Mouse (Mus musculus) NIH3T3 (cell line): ENCODE measurements around the gene Fas.

Experiments
- DNase-seq: peaks from one replicate; pipeline ENCODE4 v3.0.0-alpha.2; 2012; ENCODE audit warnings: low read depth

Gene Fas

DNA sequence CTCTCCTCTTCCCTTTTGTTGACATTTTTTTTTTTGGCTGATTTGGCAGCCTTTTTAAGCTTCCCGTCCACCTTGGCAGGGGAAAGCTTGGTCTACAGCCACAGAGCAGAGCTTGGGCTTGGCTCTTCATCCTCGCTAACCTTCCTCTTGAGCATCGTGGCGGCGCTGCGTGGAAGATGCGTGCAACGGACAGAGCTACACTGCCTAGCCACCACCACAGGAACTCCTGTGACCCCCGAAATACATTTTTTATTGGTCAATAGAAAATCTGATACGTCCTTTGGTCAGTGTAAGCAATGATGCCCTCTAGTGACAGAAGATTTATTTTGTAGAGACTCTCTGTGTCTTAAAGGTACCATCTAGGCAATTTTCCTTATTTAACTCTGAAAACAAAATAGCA lies 6.1 kb upstream of the Fas start:
- DNase-seq: peak; percentile 68

DNA sequence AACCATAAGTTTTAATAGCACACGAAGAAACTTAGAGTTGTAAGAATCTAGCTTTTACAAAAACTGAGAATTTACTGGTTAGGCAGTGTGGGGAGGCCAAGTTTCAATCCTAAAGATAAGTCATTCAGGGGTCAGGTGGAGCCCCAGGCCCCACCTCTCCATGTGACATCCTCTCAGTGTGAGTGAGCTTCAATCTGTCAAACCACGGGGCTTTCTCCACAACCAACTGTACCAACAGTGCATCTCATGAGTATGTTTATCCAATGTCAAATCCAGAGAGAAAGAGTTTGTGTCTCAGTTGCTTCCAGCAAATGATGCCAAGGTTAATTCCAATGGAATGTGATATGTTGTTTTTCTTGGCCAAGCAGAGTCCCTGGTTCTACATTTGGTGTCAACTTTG lies 5.6 kb upstream of the Fas start:
- no peak for DNase-seq

DNA sequence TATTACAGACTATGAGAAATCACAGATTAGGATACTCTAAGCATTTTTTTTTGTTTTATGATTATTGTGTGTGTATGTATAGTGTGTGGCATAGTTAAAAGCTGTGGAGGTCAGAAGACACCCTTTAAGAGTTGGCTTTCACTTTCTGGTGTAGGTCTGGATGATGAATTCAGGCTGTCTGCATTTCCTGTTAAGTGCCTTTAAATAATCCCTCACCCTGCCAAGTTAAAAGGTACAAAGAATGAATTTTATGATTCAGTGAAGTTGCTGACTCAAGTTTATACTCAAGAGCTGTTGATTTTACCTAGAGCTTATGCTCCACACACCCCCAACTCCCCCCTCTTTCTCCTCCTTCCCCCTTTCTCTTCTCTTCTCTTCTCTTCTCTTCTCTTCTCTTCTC lies 3.2 kb upstream of the Fas start:
- no peak for DNase-seq

- no peak for DNase-seq
Observed at GRCm38 (mm10) chr19:34287656-34288415, 2.6 kb upstream of the Fas start.

- no peak for DNase-seq
Observed at GRCm38 (mm10) chr19:34288696-34289095, 1.8 kb upstream of the Fas start.

DNA sequence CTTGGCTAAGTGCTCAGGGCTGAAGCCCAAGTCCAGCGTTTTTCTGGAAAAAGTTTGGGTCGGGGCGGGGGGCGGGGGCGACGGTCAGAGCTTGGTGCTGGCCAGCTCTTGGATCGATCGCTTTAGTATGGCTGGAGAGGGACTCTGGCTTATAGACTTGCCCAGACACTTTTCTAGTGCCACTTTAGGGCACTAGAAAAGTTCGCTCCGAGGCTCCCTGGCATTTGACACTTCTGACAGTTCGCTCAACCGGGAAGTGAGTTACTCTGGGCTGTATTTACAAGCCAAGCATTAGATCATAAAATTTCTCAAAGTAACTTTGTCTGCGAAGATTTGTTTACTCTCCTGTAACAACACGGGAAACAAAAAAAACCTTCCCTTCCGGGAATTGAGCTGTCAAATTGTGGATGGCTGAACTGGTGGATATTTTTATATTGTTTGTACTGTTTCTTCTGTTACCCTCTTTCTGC lies 441 bp downstream of the Fas start:
- DNase-seq: no peak

GRCm38 (mm10) chr19:34291379-34291778 lies 913 bp downstream of the Fas start:
- peak; percentile 27 for DNase-seq

GRCm38 (mm10) chr19:34291956-34292355 lies 1.5 kb downstream of the Fas start:
- no peak for DNase-seq

DNA sequence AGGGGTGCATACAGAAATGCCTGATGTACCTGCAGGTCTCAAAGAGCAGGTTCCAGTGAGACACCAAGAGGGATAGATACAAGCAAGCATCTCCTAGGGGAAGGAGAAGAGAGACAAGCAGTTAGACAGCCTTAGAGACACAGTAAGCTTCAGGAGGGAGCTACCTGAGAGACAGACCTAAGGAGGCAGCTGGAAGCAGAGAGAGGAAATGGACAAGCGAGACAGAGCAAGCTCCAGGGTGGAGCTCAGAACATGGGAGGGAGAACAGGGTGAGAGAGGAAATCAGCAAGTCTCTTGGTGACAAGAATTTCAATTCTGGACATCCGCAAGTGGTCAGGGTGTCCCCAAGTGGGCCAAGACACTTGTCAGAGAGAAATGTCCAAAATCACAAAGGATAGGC lies 2.2 kb downstream of the Fas start:
- no peak for DNase-seq

- no peak for DNase-seq
Observed at GRCm38 (mm10) chr19:34293376-34293947, 3.0 kb downstream of the Fas start.

DNA sequence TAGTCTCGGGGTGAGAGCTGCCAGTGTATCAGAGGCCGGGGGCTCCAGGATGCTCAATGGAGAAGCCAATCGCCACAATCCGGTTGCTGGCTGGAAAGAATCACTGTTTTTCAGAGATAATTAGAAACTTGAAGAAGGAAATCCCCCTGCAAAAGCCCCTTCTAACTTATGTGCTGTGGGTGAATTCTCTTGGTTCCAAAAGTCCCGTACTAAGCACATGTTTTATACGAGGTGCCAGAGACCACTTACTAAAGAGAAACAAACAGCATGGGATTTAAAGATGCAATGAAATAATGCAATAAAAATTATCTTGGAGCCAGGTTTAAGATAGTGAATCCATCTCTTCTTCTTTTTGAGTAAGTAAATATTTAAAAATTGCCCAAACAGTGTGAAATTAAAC lies 5.0 kb downstream of the Fas start:
- DNase-seq: no peak

DNA sequence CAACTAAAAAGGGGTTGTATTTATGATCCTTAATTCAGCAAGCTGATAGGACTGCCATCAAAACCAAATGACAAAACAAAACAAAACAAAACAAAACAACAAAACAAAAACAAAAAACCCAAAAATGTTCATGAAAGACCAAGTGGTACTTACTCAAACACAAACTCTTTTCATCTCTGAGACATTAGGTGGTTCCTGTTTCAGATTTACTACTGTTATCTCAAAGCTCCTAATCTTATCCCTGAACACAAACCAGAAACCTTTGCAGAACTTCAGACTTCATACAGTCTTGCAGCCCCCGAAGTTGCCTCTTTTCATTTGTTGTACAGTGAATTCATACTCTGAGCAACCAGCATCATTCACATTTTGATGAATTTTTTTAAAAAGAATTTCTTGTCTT lies 8.1 kb downstream of the Fas start:
- DNase-seq: no peak

- DNase-seq: no peak
Observed at GRCm38 (mm10) chr19:34299229-34299628, 8.8 kb downstream of the Fas start.

- DNase-seq: no peak
Observed at GRCm38 (mm10) chr19:34300430-34300829, 10.0 kb downstream of the Fas start.

DNA sequence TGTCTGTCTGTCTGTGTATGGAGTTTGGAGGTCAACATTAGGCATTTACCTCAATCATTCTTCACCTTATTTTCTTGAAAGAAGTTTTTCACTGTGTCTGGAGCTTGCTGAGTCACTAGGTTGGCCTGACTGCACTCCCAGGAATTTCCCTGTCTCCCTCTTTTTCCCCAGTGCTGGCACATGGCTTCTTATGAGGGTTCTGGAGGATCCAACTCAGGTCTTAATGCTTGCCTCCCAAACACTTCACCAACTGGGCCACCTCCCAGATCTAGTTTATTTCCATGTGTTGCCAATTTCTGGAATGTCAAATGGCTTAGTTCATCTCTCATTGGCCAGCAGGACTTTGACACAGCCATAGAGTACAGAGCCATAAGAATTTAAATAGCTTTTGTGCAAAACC lies 14.5 kb downstream of the Fas start:
- DNase-seq: peak; percentile 57

DNA sequence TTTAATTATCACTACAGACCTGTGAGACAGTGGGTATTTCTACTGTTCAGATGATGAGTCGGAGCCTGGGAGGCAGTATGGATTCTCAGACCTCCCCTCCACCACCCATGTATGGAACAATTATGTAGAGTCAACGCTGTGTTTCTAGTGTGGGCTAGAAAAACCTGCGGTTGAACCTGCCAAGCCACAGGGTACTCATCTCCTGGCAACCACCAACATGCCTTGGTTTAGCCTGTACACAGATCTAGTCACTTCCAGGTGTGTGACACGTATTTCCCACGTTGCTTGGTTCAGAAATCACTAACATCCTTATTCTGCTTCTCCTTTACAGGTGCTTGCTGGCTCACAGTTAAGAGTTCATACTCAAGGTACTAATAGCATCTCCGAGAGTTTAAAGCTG lies 16.3 kb downstream of the Fas start:
- no peak for DNase-seq

GRCm38 (mm10) chr19:34312151-34312728 lies 21.8 kb downstream of the Fas start:
- DNase-seq: no peak

DNA sequence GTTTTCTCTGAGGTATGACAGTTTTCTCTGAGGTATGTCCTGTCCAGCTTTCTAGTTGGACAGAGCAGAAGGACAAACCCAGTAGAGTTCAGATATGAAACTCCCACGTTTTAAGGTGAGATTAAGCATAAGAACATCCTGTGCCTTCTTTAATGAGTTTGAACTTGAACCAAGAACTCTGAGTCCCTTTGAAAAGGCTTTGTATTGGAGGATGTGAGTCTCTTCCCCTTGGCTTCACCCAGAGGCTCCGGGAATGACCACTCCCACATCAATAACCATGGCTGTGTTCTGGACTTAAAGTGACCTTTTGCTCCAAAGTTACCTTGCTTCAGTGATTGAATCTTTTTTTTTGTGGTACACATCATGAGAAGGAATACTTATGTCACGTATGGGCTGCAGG lies 37.6 kb downstream of the Fas start:
- DNase-seq: no peak

GRCm38 (mm10) chr19:34334300-34334699 lies 43.8 kb downstream of the Fas start:
- peak; percentile 93 for DNase-seq

- DNase-seq: no peak
Observed at GRCm38 (mm10) chr19:34344702-34345101, 54.2 kb downstream of the Fas start.

GRCm38 (mm10) chr19:34345616-34346267 lies 55.3 kb downstream of the Fas start:
- peak; percentile 28 for DNase-seq

DNA sequence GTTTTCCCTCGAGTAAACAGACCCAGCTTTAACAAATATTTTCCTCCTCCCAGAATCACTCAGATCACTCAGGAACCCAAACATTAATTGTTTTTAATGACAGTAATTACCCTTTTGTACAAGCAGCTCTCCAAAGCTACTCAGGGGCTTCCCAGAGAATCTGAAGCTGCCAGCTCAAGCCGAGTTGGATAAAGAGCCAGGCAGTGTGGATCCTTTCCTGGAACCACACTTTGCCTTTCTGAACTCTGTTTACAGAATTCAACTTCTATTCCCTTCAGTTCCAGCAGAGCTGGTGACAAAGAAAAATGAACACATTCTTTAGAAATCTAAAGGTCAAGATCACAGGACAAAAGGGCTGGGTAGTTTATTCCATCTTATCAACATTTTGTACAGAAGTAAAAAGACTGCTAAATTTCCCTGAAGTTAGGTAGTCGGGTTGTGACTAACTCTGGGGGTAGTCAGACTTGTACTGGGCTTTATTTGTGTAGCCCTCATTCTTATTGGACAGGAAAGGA lies 62.9 kb downstream of the Fas start:
- no peak for DNase-seq

DNA sequence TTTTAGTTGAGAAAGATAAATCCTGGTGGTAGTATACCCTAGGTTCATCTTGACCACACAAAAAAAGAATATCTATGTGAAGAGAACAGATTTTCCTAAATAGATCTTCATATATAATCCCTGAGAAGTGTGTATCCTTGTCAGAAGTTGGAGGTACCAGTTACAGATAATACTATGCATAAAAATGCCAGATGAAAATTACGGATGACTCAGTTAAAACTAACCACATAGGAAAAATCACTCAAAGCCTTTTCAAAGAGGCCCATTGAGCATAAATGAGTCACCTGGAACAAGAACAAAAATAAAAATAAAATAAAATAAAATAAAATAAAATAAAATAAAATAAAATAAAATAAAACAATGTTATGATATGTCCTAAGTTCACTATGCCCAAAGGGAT lies 72.2 kb downstream of the Fas start:
- no peak for DNase-seq
